Mouse (Mus musculus): Measurements from ENCODE around the gene Rnf157. TPM values are rescaled to one million over a fixed set of nuclear protein-coding genes. Genes with fewer than 3 reads are reported as not detected.

Rnf157 gene
- polyA plus RNA-seq, 1 experiment from 2014 or later = 15.9 TPM

- H3K36me3 ChIP-seq (replicated peaks; ENCODE audit: control insufficient read depth, insufficient read depth, low read depth, low read length) = peaks cover 7% of the 10 kb centered on the region
- peak overlapping the region; percentile 70 for H3K4me2 ChIP-seq (ENCODE audit: low read depth, low read length)
- H3K9me3 ChIP-seq (replicated peaks; ENCODE audit: control insufficient read depth, low read length) = no peaks in the 10 kb centered on the region
- no peaks in the 10 kb centered on the region for H3K4me1 ChIP-seq (ENCODE audit: control insufficient read depth, insufficient read depth, low read length)
- peak overlapping the region; percentile 72 for H3K9ac ChIP-seq (replicated peaks; ENCODE audit: low read length)
- ATAC-seq (replicated peaks; ENCODE audit: insufficient number of reproducible peaks, low FRiP score, low TSS enrichment, low read depth) (peak; percentile 80), DNase-seq (ENCODE audit: low spot score) (peak; percentile 97)
- no peaks in the 10 kb centered on the region for H3K27me3 ChIP-seq (ENCODE audit: control insufficient read depth, insufficient read depth, low read length)
- no peak overlapping the region for H3K27ac ChIP-seq (replicated peaks; ENCODE audit: low read depth, low read length)
- WGBS = 2% methylated on average over 53 of the region's 53 CpGs
- peak overlapping the region; percentile 80 for H3K4me3 ChIP-seq (ENCODE audit: low read depth, low read length)
Measured at GRCm38 (mm10) chr11:116306126-116306982, 106.5 kb downstream of the Rnf157 start.

- no peaks in the 10 kb centered on the region for H3K4me1 ChIP-seq (ENCODE audit: control insufficient read depth, insufficient read depth, low read length)
- no peak overlapping the region for H3K9ac ChIP-seq (replicated peaks; ENCODE audit: low read length)
- H3K27ac ChIP-seq (replicated peaks; ENCODE audit: low read depth, low read length) = no peak overlapping the region
- ATAC-seq (replicated peaks; ENCODE audit: insufficient number of reproducible peaks, low FRiP score, low TSS enrichment, low read depth) (no peak), DNase-seq (ENCODE audit: low spot score) (no peak)
- H3K4me2 ChIP-seq (ENCODE audit: low read depth, low read length) = peak overlapping the region; percentile 58; the same call in 1 of the 2 replicates
- 96% methylated on average over 2 of the region's 2 CpGs for WGBS
- H3K4me3 ChIP-seq (ENCODE audit: low read depth, low read length) = peak overlapping the region; percentile 80; the same call in 1 of the 2 replicates
- peaks cover 7% of the 10 kb centered on the region for H3K36me3 ChIP-seq (replicated peaks; ENCODE audit: control insufficient read depth, insufficient read depth, low read depth, low read length)
- no peaks in the 10 kb centered on the region for H3K27me3 ChIP-seq (ENCODE audit: control insufficient read depth, insufficient read depth, low read length)
- H3K9me3 ChIP-seq (replicated peaks; ENCODE audit: control insufficient read depth, low read length) = no peaks in the 10 kb centered on the region
Measured at GRCm38 (mm10) chr11:116305423-116305822, 107.4 kb downstream of the Rnf157 start.

GRCm38 (mm10) chr11:116298621-116299020 lies 114.2 kb downstream of the Rnf157 start:
- no peaks in the 10 kb centered on the region; the same call in 1 of the 2 replicates for H3K36me3 ChIP-seq (replicated peaks; ENCODE audit: control insufficient read depth, insufficient read depth, low read depth, low read length)
- 86% methylated on average over 6 of the region's 6 CpGs for WGBS
- no peaks in the 10 kb centered on the region for H3K27me3 ChIP-seq (ENCODE audit: control insufficient read depth, insufficient read depth, low read length)
- no peak overlapping the region for H3K27ac ChIP-seq (replicated peaks; ENCODE audit: low read depth, low read length)
- no peak for ATAC-seq (replicated peaks; ENCODE audit: insufficient number of reproducible peaks, low FRiP score, low TSS enrichment, low read depth)
- H3K9me3 ChIP-seq (replicated peaks; ENCODE audit: control insufficient read depth, low read length) = no peaks in the 10 kb centered on the region
- no peak for DNase-seq (ENCODE audit: low spot score)
- H3K4me2 ChIP-seq (ENCODE audit: low read depth, low read length) = no peak overlapping the region
- H3K4me3 ChIP-seq (ENCODE audit: low read depth, low read length) = no peak overlapping the region
- no peaks in the 10 kb centered on the region for H3K4me1 ChIP-seq (ENCODE audit: control insufficient read depth, insufficient read depth, low read length)
- H3K9ac ChIP-seq (replicated peaks; ENCODE audit: low read length) = no peak overlapping the region

GRCm38 (mm10) chr11:116298221-116298620 lies 114.6 kb downstream of the Rnf157 start:
- Histone ChIP-seq H3K4me2 (ENCODE audit: low read depth, low read length) (no peak overlapping the region), H3K27me3 (ENCODE audit: control insufficient read depth, insufficient read depth, low read length) (no peaks in the 10 kb centered on the region), H3K9ac (replicated peaks; ENCODE audit: low read length) (no peak overlapping the region), H3K4me3 (ENCODE audit: low read depth, low read length) (no peak overlapping the region), H3K36me3 (replicated peaks; ENCODE audit: control insufficient read depth, insufficient read depth, low read depth, low read length) (no peaks in the 10 kb centered on the region; the same call in 1 of the 2 replicates), H3K4me1 (ENCODE audit: control insufficient read depth, insufficient read depth, low read length) (no peaks in the 10 kb centered on the region), H3K9me3 (replicated peaks; ENCODE audit: control insufficient read depth, low read length) (no peaks in the 10 kb centered on the region), H3K27ac (replicated peaks; ENCODE audit: low read depth, low read length) (no peak overlapping the region)
- DNase-seq (ENCODE audit: low spot score) (no peak), ATAC-seq (replicated peaks; ENCODE audit: insufficient number of reproducible peaks, low FRiP score, low TSS enrichment, low read depth) (no peak)
- 90% methylated on average over 11 of the region's 11 CpGs for WGBS

- ATAC-seq (replicated peaks; ENCODE audit: insufficient number of reproducible peaks, low FRiP score, low TSS enrichment, low read depth) = no peak
- Histone ChIP-seq H3K9ac (replicated peaks; ENCODE audit: low read length) (no peak overlapping the region), H3K4me1 (ENCODE audit: control insufficient read depth, insufficient read depth, low read length) (no peaks in the 10 kb centered on the region), H3K9me3 (replicated peaks; ENCODE audit: control insufficient read depth, low read length) (no peaks in the 10 kb centered on the region), H3K36me3 (replicated peaks; ENCODE audit: control insufficient read depth, insufficient read depth, low read depth, low read length) (no peaks in the 10 kb centered on the region; the same call in 1 of the 2 replicates), H3K4me2 (ENCODE audit: low read depth, low read length) (no peak overlapping the region), H3K27me3 (ENCODE audit: control insufficient read depth, insufficient read depth, low read length) (no peaks in the 10 kb centered on the region), H3K4me3 (ENCODE audit: low read depth, low read length) (no peak overlapping the region), H3K27ac (replicated peaks; ENCODE audit: low read depth, low read length) (no peak overlapping the region)
- WGBS = 72% methylated on average over 3 of the region's 3 CpGs
- DNase-seq (ENCODE audit: low spot score) = no peak
Measured at GRCm38 (mm10) chr11:116297017-116297416, 115.8 kb downstream of the Rnf157 start.

GRCm38 (mm10) chr11:116296191-116296734 lies 116.6 kb downstream of the Rnf157 start:
- DNase-seq (ENCODE audit: low spot score) = no peak
- no peaks in the 10 kb centered on the region; the same call in none of the 2 replicates for H3K36me3 ChIP-seq (replicated peaks; ENCODE audit: control insufficient read depth, insufficient read depth, low read depth, low read length)
- no peaks in the 10 kb centered on the region for H3K27me3 ChIP-seq (ENCODE audit: control insufficient read depth, insufficient read depth, low read length)
- no peaks in the 10 kb centered on the region for H3K9me3 ChIP-seq (replicated peaks; ENCODE audit: control insufficient read depth, low read length)
- H3K9ac ChIP-seq (replicated peaks; ENCODE audit: low read length) = no peak overlapping the region
- no peak overlapping the region for H3K4me3 ChIP-seq (ENCODE audit: low read depth, low read length)
- WGBS = 86% methylated on average over 8 of the region's 8 CpGs
- ATAC-seq (replicated peaks; ENCODE audit: insufficient number of reproducible peaks, low FRiP score, low TSS enrichment, low read depth) = no peak
- no peak overlapping the region for H3K4me2 ChIP-seq (ENCODE audit: low read depth, low read length)
- no peak overlapping the region for H3K27ac ChIP-seq (replicated peaks; ENCODE audit: low read depth, low read length)
- H3K4me1 ChIP-seq (ENCODE audit: control insufficient read depth, insufficient read depth, low read length) = no peaks in the 10 kb centered on the region

GRCm38 (mm10) chr11:116294319-116294718 lies 118.5 kb downstream of the Rnf157 start:
- Histone ChIP-seq H3K9me3 (replicated peaks; ENCODE audit: control insufficient read depth, low read length) (no peaks in the 10 kb centered on the region), H3K4me3 (ENCODE audit: low read depth, low read length) (no peak overlapping the region), H3K27me3 (ENCODE audit: control insufficient read depth, insufficient read depth, low read length) (no peaks in the 10 kb centered on the region), H3K4me1 (ENCODE audit: control insufficient read depth, insufficient read depth, low read length) (no peaks in the 10 kb centered on the region), H3K36me3 (replicated peaks; ENCODE audit: control insufficient read depth, insufficient read depth, low read depth, low read length) (no peaks in the 10 kb centered on the region; the same call in none of the 2 replicates), H3K27ac (replicated peaks; ENCODE audit: low read depth, low read length) (no peak overlapping the region), H3K9ac (replicated peaks; ENCODE audit: low read length) (no peak overlapping the region), H3K4me2 (ENCODE audit: low read depth, low read length) (no peak overlapping the region)
- WGBS = 35% methylated on average over 5 of the region's 5 CpGs
- DNase-seq (ENCODE audit: low spot score) = peak; percentile 82
- no peak for ATAC-seq (replicated peaks; ENCODE audit: insufficient number of reproducible peaks, low FRiP score, low TSS enrichment, low read depth)

- Histone ChIP-seq H3K4me1 (ENCODE audit: control insufficient read depth, insufficient read depth, low read length) (no peaks in the 10 kb centered on the region), H3K4me3 (ENCODE audit: low read depth, low read length) (no peak overlapping the region), H3K36me3 (replicated peaks; ENCODE audit: control insufficient read depth, insufficient read depth, low read depth, low read length) (no peaks in the 10 kb centered on the region; the same call in none of the 2 replicates), H3K27me3 (ENCODE audit: control insufficient read depth, insufficient read depth, low read length) (no peaks in the 10 kb centered on the region), H3K9me3 (replicated peaks; ENCODE audit: control insufficient read depth, low read length) (no peaks in the 10 kb centered on the region), H3K9ac (replicated peaks; ENCODE audit: low read length) (no peak overlapping the region), H3K27ac (replicated peaks; ENCODE audit: low read depth, low read length) (no peak overlapping the region), H3K4me2 (ENCODE audit: low read depth, low read length) (no peak overlapping the region)
- no peak for ATAC-seq (replicated peaks; ENCODE audit: insufficient number of reproducible peaks, low FRiP score, low TSS enrichment, low read depth)
- DNase-seq (ENCODE audit: low spot score) = no peak
- 89% methylated on average over 12 of the region's 12 CpGs for WGBS
Measured at GRCm38 (mm10) chr11:116293538-116294137, 119.2 kb downstream of the Rnf157 start.
